Comparison of ENCODE assay signal across 15 mouse cellular contexts in genomic region chr6:49173265-49173664, GRCm38 (mm10). TPM values are rescaled to one million over a fixed set of nuclear protein-coding genes. Genes with fewer than 3 reads are reported as not detected.
"Had no signal": no experiment of that assay in that cellular context is flagged by ENCODE, and none has a peak within 500 bp of the region (broad histone marks: within the 10 kb centered on the region; RNA-seq: fewer than 3 reads in every experiment).

No protein-coding gene starts in this region.

- DNase-seq: kidney, adult 8-10 months; kidney, postnatal 10 days; layer of hippocampus, postnatal 36 days; lung, adult 18-20 months; lung, postnatal 36 days; right cerebral cortex, adult 18-20 months; thymus, adult 2 months; thymus, postnatal 25 days had no signal

- H3K4me2 ChIP-seq: limb, embryonic 13.5 days; neural tube, embryonic 15.5 days had no signal

- H3K9me3 ChIP-seq: limb, embryonic 13.5 days; midbrain, embryonic 10.5 days; neural tube, embryonic 15.5 days had no signal

- H3K27me3 ChIP-seq: limb, embryonic 13.5 days; neural tube, embryonic 15.5 days had no signal

- H3K36me3 ChIP-seq: limb, embryonic 13.5 days; midbrain, embryonic 10.5 days; neural tube, embryonic 15.5 days had no signal

- H3K27ac ChIP-seq: limb, embryonic 13.5 days; liver, embryonic 14.5 days; midbrain, embryonic 10.5 days; neural tube, embryonic 15.5 days had no signal

- H3K4me3 ChIP-seq: limb, embryonic 13.5 days; midbrain, embryonic 10.5 days; myocyte; neural tube, embryonic 15.5 days had no signal

- H3K9ac ChIP-seq: limb, embryonic 13.5 days; liver, embryonic 14.5 days; neural tube, embryonic 15.5 days had no signal

RNA-seq across cellular contexts. Expression of gene Igf2bp3, which starts 41.5 kb away (rescaled TPM):
- total RNA-seq: layer of hippocampus, adult 8-10 months; layer of hippocampus, postnatal 36 days; left cerebral cortex, adult 8-10 months had no signal
